Mouse (Mus musculus) urinary bladder, adult 2 months (tissue): ENCODE data around the gene Bean1. TPM values are rescaled to one million over a fixed set of nuclear protein-coding genes. Genes with fewer than 3 reads are reported as not detected.
"Not testable (repeated sequence)": the region's sequence is repeated elsewhere in the genome, so short reads cannot be mapped to it uniquely, and the experiment has no call there.

Source experiments
- DNase-seq: peaks from one replicate; pipeline ENCODE4 v3.0.0; 2022; ENCODE audit warnings: low spot score
- polyA plus RNA-seq: library from polyadenylated mRNA; depleted of rRNA; stranded (reverse); fragments of >200 nt; gene quantifications from 2 replicates; pipeline ENCODE4 v1.2.3, GENCODE M21; 2012; rRNA removed

Gene Bean1
- polyA plus RNA-seq, 1 experiment = 12.0 TPM

GRCm38 (mm10) chr8:104242038-104242644, 71.9 kb downstream of the Bean1 start:
- no peak for DNase-seq

DNA sequence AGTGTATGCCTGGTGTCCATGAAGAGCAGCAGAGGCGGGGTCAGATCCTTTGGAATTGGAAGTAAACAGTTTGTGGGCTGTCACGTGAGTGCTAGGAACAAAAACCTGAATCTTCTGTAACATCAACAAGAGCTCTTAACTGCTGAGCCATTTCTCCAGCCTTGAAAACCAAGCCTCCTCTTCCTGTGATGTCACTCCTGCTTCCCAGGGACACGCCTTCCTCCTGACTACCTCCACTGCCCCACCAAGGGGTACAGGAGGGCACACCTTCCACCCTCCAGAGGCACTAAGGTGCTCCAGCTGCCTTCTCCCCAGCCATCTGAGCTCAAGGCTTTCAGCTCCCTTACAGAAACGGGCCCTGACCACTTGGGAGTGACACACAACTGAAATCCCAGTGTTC, 76.4 kb downstream of the Bean1 start:
- no peak for DNase-seq

DNA sequence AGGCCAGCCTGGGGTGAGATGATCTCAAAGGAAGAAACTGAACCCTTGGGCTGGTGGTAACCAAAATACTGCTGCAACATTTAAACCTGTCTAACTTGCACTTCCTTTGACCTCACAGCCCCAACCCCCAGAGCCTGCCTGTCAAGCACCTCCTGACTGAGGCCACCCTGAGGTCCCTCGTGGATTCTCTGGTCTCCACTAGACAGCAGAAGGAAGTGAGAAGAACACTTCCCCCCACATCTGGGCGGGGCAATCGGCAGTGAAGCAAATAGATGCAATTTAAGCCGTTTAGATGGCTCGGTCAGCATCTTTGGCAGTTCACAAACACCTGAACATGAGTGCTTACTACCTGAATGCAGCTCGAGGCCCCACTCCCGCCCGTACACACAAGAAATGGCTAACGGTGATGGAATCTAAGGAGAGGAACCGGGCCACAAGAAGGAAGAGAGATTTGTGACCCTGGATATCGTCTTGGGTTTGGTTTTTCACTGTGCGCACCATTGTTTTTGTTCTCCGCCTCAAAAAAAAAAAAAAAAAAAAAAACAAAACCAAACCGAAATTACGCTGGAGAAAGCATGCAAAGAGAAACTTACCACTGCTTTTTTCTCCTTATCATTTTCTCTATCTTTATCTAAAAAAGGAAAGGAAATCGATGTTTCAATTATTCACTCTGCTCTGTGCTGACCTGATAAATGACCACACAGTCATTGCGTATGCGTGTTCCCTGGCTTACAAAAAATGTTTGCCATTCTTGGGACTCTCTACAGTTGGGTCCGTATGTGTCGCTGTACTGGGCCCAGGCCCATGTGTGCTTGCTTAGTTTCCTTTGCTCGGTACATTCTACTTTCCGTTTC, 77.0 kb downstream of the Bean1 start:
- DNase-seq = no peak

DNA sequence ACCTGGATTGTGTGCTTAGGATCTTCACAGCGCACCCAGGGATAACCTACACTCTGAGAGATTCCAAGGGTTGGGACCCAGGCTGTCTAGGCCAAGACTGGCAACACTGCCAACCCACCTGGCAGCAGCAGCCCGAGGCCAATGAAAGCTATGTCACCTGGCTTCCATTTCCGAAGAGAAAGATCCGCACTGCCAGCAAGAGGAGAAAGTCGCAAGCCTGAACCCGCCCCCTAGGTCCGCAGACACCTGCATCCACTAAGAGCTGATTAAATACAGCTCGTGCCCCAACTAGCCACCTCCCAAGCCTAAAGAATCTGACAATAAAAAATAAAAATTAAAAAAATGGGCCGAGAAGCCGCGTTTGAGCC, 77.7 kb downstream of the Bean1 start:
- no peak for DNase-seq

GRCm38 (mm10) chr8:104248276-104248675, 78.0 kb downstream of the Bean1 start, which contains the start of gene Tk2:
Tk2 (minus strand) TSS chr8:104248558.
- DNase-seq = peak; percentile 67

DNA sequence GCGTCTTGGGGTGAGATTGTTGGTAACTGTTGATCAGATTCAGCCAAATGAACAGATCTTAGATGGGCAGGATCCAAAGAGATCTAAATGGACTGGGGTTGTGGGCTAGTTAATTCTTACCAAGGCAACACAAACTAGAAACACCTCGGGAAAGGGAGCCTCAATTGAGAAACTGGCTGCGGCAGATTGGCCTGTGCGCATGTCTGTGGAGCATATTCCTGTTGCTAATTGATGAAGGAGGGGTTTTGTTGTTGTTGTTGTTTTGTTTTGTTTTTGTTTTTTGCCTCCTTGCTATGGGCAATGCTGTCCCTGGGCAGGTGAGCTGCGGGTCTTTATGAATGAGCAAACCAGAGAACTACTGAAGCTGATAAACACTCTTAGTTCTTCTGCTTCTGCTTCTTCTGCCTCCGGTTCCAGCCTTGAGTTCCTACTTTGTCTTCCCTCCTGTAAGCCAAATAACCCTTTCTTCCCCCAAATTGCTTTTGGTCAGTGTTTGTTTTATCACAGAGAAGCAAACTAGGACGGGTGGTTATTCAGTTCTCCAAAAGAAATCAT, 79.3 kb downstream of the Bean1 start:
- no peak for DNase-seq

- DNase-seq = peak; percentile 78
These were observed 80.5 kb downstream of the Bean1 start, which contains the start of gene Cklf for GRCm38 (mm10) chr8:104250439-104251367. Cklf (plus strand) TSS chr8:104250861.

DNA sequence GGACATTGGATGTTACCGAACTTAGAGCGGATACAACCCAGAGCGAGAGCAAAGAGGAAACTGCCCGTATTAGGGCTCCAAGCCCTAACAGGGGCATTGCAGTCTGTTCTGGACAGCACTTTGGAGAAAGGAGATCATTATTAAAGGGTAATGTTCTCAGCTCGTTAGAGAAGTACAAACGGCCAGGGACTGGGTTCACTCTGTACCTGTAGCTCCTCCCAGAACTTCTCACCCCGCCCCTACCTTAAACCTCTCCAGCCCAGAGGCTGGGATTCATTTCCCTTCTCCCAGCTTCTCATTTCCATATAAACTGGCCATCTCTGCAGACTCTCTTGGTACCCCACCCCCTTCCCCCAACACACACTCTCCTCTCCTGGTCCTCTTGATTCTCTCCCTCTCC, 81.2 kb downstream of the Bean1 start:
- DNase-seq = no peak

DNA sequence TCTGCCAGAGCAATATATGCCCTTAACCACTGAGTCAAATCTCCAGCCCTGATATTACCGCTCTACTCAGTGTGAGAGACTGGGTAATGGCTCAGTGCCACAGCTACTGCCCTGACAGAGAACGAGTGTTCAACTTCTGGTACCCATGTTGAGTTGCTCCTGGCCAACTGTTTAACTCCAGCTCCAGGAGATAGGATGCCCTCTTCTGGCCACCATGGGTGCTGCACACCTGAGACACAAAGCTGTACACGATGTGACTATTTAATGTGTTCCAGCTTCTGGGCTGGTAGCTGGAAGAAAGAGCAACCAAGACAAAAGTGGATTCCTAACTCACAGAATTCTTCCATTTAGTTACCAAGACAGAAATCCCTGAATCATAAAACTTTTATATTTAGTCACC, 82.8 kb downstream of the Bean1 start:
- no peak for DNase-seq

GRCm38 (mm10) chr8:104261802-104262201, 91.6 kb downstream of the Bean1 start:
- not testable (repeated sequence) for DNase-seq

DNA sequence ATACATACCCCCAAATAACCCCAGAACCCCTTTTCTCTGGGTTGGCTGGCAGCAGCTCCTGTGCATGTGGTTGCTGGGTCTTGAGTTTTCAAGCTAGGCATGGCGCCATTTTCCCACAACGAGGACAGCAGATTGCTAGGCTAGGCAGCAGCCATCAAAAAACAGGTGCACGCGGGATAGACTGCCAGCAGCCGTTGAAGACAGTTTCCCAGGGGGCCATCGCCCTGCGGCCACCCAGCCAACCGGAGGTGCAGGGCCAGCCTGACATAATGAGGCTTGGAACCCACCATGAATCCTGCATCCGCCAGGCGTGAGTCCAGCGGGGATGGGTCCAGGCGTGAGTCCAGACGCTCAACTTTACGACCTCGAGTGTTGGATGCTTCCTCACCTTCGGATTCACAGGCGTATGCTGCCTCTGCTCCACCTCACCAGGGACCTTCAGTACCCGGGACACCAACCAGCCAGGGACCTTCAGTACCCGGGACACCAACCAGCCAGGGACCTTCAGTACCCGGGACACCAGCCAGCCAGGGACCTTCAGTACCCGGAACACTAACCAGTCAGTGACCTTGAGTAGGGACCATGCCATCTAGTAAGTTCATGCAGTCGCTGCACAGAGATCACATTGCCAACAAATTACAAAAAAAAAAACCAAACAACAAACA, 94.2 kb downstream of the Bean1 start:
- DNase-seq = not testable (repeated sequence)

DNA sequence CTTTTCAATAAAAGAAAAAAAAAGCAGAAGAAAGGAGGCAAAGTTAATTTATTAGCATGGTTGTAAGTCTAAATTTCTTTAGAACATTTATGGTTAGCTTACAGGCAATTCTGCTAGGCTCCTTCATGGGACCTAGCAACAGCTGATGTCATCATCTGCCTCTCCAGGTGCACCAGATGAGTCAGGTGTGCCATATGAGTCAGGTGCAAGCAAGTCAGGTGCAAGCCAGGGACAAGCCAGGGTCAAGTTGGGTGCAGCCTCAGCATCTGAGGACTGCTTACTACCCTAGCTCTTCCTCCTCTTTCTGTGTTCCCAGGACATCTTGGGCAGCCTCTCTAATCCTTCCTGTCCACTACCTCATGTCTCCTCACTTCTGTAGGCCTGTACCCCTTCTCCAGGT, 98.1 kb downstream of the Bean1 start:
- no peak for DNase-seq

Other genes starting within 250 kb of the Bean1 start
- 15.9 and 29.1 TPM in 2 replicates for gene Cdh5, start 68.8 kb upstream of the Bean1 start, polyA plus RNA-seq
- 37.8 and 41.4 TPM in 2 replicates for gene Tk2, start 78.1 kb downstream of the Bean1 start, polyA plus RNA-seq
- 19.0 and 27.8 TPM in 2 replicates for gene Cklf, start 80.4 kb downstream of the Bean1 start, polyA plus RNA-seq
- gene Cmtm2a, start 122.7 kb downstream of the Bean1 start, polyA plus RNA-seq = not detected in 2 replicates
- gene Gm45711, start 139.6 kb downstream of the Bean1 start, polyA plus RNA-seq = not detected in 2 replicates
- gene Cmtm1, start 139.7 kb downstream of the Bean1 start, polyA plus RNA-seq = not detected in 2 replicates
- gene Gm11020, start 151.1 kb downstream of the Bean1 start, polyA plus RNA-seq = not detected in 2 replicates
- gene Cmtm2b, start 151.8 kb downstream of the Bean1 start, polyA plus RNA-seq = not detected in 2 replicates
- 72.8 and 74.9 TPM in 2 replicates for gene Cmtm3, start 169.0 kb downstream of the Bean1 start, polyA plus RNA-seq
- 31.4 and 32.1 TPM in 2 replicates for gene Cmtm4, start 225.4 kb downstream of the Bean1 start, polyA plus RNA-seq